Mouse (Mus musculus): ENCODE measurements around the gene Mier3.
"Not testable (repeated sequence)": the region's sequence is repeated elsewhere in the genome, so short reads cannot be mapped to it uniquely, and the experiment has no call there.

The Mier3 gene

GRCm38 (mm10) chr13:111703396-111703795 lies 22.6 kb downstream of the Mier3 start:
- no peak for DNase-seq (ENCODE audit: low spot score)

GRCm38 (mm10) chr13:111703952-111704351 lies 23.2 kb downstream of the Mier3 start:
- not testable (repeated sequence) for DNase-seq (ENCODE audit: low spot score)

DNA sequence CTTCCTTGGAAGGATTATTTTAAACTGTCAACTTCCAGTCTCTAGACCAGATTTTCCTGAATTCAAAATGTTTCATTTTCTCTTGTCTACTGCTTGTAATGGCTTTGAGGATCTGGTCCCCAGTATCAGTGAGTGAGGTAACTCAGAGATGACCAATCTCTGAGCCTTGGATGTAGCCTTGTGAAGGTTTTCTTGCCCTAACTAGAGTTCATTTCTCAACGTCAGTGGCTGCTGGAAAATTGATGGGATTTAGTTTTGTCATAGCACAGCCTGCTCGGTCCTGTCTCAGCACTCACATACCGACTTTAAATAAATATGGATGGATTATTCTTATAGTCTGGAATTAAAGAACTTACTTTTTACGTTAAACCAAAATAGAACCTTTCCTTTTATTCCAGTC lies 29.8 kb downstream of the Mier3 start:
- DNase-seq (ENCODE audit: low spot score): no peak

DNA sequence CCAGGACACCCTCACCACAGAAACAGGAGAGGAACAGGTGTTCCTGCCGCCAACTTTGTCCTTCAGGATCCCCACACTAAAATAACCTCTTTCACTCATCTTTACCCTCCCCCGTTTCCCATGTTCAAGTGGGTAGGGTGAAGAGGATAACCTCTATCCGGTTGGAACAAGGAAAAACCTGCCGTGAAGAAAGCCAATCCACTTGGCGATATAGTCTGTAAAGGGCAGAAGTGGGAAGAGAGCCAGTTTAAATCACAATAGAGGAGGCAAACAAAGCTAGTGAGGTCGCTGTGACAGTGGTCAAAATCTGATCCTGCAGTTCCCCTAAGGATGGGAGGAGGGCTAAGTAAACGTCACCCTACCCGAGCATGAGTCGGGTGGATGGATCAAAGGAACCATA lies 38.9 kb downstream of the Mier3 start:
- no peak for DNase-seq (ENCODE audit: low spot score)

DNA sequence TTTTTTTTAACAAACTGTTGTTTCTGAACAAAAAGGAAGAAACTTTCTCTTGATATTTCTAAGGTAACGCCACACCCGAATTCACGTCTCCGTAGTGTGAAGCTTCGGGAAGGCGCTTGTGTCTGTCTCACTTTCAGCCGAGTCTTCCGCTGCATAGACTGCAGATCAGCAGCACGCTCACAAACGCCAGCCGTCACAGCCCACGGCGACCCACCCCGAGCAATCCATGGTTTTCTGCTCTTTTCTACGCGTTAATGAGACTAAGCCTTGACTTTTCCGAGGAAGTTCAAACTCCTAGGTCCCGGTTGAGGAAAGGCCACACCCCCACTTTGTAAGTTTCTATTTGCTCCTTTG lies 44.0 kb downstream of the Mier3 start:
- no peak for DNase-seq (ENCODE audit: low spot score)

- DNase-seq (ENCODE audit: low spot score): peak; percentile 99
Observed at GRCm38 (mm10) chr13:111725165-111726077, 44.6 kb downstream of the Mier3 start.

DNA sequence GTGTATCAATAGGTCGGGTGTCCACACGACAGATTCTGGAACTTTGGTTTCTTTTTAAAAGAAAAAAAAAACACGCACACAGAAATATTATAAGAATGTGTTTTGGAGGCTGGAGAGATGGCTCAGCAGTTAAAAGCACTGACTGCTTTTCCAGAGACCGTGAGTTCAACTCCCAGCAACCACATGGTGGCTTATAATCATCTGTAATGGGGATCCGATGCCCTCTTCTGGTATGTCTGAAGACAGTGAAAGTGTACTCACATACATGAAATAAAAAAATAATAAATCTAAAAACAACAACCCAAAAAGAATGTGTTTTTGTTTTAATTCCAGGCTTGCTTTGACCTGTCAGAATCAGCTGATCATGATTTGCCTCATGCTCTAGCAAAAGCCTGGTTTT lies 46.1 kb downstream of the Mier3 start:
- no peak for DNase-seq (ENCODE audit: low spot score)

DNA sequence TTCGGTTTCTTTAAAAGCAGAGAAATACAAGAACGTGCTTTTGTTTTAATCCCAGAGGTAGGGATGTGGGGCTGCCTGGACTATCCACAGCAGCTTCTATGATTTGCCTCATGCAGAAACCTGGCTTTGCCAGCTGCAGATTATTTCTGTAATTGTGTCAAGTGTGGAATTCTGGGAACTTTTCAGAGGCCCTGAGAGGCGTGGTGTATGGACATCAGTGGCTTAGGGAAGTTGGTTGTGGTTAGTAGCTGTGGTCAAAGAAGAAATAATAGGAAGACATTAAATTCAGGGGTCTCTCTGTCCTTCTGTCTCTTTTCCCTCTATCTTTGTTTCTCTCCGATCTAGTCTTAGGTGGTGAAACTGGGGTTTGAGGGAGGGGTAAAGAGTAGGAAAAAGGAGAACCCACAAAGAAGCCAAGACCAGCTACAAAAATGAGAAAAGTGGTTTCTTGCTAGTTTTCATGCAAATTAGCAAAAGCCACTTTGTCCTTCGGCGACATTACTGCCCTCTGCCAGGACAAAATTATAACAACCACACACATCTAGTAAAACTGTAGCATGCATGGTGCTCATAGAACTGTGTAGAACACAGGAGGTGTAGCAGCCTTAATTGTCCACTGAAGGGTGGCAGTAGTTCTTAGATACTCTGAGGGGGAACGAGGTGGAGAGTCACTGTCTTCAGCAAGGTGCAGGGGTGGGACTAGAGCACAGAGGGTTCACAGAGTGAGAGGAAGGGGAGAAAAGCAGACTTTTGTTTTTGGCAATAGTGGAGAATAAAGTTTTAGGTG lies 60.6 kb downstream of the Mier3 start:
- DNase-seq (ENCODE audit: low spot score): no peak

- peak; percentile 27 for DNase-seq (ENCODE audit: low spot score)
Observed at GRCm38 (mm10) chr13:111741991-111742615, 61.3 kb downstream of the Mier3 start.

DNA sequence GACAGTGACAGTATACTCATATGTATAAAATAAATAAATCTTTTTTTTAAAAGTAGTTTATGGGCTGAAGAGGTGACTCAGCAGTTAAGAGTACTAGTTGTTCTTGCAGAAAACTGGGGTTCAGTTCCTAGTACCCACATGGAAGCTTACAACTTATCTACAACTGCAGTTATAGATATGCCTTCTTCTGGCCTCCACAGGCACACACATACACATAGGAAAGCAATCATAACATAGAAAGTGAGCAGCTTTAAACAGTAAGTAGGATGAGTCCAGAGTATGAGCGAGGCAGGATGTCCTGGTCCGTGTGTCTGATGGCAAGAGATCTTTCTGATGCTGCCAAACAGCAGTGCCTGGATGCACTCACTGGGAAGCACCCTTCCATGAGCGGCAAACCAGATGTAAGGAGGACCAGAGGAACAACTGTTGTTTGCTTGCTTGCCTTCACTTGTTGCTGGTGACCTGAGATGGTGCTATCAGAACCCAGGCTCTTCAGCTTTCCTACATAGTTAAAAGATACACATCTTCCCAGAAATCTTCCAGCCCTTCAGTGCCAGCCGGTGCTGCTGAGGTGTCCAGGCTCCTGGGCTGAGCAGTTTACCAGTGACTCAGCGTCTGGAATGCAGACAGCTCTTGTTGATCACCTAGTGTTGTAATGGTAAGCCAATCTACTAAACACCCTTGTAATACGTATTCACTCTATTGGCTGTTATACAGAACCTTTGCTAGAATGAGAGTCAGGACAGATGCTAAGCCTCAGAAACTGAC lies 63.6 kb downstream of the Mier3 start:
- no peak for DNase-seq (ENCODE audit: low spot score)

- DNase-seq (ENCODE audit: low spot score): no peak
Observed at GRCm38 (mm10) chr13:111745216-111745615, 64.4 kb downstream of the Mier3 start.

DNA sequence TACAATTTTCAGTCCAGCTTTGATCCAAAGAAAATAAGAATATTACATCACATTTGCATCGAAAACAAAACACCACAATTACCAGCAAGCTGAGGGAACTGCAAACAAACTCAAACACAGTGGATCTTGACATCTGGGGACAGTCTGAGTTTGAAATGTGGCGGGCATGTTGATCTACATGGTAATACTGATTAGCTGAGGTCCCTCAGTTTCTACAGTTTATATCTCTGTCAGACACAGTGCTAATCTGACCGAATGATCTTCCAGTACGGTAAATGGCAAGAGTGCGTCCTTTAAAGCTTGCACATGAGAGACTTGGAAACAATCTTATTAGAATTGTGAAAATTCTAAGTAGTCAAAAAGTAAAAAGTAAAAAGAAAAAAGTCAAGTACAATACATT lies 66.1 kb downstream of the Mier3 start:
- no peak for DNase-seq (ENCODE audit: low spot score)

DNA sequence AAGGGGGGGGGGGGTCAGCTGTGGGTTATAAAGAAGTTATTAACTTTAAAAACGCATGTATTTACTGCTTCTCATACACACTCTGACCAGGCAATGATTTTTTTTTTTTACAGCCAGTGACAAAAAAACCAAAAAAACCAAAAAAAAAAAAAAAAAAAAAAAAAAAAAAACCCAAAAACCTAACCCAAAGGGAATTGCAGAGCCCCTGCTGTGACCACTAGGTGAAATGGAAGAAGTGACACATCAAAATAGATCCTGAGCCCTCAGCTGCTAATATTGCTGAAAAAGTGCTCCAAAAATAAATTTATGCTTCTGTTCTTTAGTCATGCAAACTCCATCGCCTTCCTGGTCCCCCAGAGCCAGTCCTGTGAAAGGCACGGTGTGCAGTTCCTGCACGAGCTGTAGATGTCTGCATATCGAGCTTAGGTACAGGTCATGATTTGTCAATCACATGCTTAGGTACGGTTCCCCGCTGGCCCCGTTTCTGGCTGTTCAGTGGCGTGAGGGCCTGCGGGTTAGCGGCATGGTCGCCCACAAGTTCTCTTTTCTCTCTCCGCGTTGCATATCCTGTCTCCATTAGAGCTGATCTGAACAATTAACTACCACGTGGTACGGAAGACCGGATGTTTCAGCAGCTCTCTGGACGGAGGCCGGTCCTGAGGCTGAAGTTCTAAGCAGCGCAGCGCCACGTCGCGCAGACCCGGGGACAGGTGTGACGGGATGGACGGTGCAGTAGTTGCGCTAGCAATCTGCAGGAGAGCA lies 67.7 kb downstream of the Mier3 start:
- DNase-seq (ENCODE audit: low spot score): no peak

DNA sequence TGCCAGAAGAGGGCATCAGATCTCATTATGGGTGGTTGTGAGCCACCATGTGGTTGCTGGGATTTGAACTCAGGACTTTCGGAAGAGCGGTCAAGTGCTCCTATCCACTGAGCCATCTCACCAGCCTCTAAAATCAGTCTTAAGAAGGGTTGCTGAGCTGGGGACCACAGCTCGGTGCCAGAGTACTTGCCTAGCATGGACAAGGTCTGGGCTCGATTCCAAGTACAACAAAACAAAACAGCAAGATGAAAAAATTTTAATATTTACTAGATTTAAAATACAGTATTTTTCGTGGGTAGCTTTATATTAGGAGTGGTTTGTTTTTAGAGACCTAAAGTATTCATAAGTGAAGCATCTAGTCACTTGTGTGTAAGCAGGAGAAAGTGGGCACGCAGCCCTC lies 72.5 kb downstream of the Mier3 start:
- no peak for DNase-seq (ENCODE audit: low spot score)

DNA sequence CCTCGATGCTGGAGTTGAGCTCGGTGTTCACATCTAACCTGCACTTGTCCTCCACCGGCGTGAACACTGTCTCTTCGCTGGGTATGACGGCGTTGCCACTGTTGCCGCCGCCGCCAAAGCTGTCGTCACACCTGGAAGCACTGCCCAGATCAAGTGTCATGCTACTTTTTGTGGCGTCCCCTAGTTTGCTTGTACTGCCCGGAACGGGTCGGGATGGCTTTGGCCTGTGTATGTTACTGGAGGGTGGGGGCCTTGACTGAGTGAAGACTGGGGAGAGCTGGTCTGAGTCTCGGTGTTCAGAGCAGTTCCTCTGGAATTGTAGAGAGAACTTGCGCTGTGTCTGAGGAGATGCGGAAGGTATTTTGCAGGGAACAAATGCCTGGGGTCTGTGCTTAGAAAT lies 74.6 kb downstream of the Mier3 start:
- DNase-seq (ENCODE audit: low spot score): no peak

- DNase-seq (ENCODE audit: low spot score): no peak
Observed at GRCm38 (mm10) chr13:111755937-111756336, 75.2 kb downstream of the Mier3 start.

- no peak for DNase-seq (ENCODE audit: low spot score)
Observed at GRCm38 (mm10) chr13:111756986-111757385, 76.2 kb downstream of the Mier3 start.

- no peak for DNase-seq (ENCODE audit: low spot score)
Observed at GRCm38 (mm10) chr13:111762526-111762925, 81.7 kb downstream of the Mier3 start.
